ENCODE assay signal across 22 mouse cellular contexts in the genomic region with DNA sequence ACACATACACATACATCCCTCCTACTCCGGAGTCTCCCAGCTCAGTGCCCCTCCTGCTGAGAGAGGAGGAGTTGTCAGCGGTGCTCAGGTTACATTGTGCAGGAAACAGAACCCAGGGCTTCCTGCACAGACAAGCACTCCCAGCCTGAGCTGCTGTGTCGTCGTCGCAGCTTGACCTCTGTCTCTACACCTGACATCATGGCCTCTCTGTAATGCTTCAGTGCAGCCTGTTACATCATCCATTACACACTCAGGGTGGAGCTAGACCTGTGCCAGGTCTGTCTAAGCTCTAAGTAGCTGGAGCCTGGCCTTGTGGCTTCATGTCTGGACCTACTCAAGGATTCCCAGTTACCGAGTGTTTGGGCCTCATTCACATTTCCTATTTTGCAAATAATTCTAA. TPM values are rescaled to one million over a fixed set of nuclear protein-coding genes. Genes with fewer than 3 reads are reported as not detected.
DNase-seq lines count a peak whose midpoint lies in the region; ATAC-seq and TF ChIP-seq lines count a peak whose summit lies in the region.
"Had no signal": no experiment of that assay in that cellular context is flagged by ENCODE, and none has a peak within 500 bp of the region (broad histone marks: within the 10 kb centered on the region; RNA-seq: fewer than 3 reads in every experiment).

No protein-coding gene starts in this region.

- 18% methylated on average over 6 of the region's 6 CpGs for WGBS in kidney, postnatal 0 days
- WGBS in kidney, adult 2 months, result 25% methylated on average over 6 of the region's 6 CpGs
- 36% methylated on average over 6 of the region's 6 CpGs for WGBS in embryonic facial prominence, embryonic 10.5 days
- 36% methylated on average over 6 of the region's 6 CpGs for WGBS in heart, embryonic 11.5 days (ENCODE audit: insufficient replicate concordance)

- H3K27ac ChIP-seq in kidney, postnatal 0 days, result no peak overlapping the region
- H3K27ac ChIP-seq in kidney, adult 2 months (ENCODE audit: insufficient read depth, low read depth, low read length), result no peak overlapping the region
- H3K27ac ChIP-seq in embryonic facial prominence, embryonic 10.5 days (replicated peaks), result no peak overlapping the region
- no peak overlapping the region for H3K27ac ChIP-seq in heart, embryonic 11.5 days (ENCODE audit: low read depth, low read length)
- H3K27ac ChIP-seq: hindbrain, embryonic 15.5 days; liver, embryonic 15.5 days; lung, embryonic 15.5 days; midbrain, embryonic 13.5 days had no signal

- no peak for TF ChIP-seq POLR2A in kidney, adult 2 months (IDR thresholded peaks at IDR 0.05; ENCODE audit: low read depth, low read length)

- no peak overlapping the region for H3K4me2 ChIP-seq in kidney, postnatal 0 days (ENCODE audit: low read length)
- no peak overlapping the region for H3K4me2 ChIP-seq in heart, embryonic 11.5 days
- H3K4me2 ChIP-seq: hindbrain, embryonic 15.5 days; liver, embryonic 15.5 days; lung, embryonic 15.5 days; midbrain, embryonic 13.5 days had no signal

- H3K27me3 ChIP-seq in kidney, postnatal 0 days (ENCODE audit: insufficient read depth, low read length), result no peaks in the 10 kb centered on the region
- H3K27me3 ChIP-seq in kidney, adult 2 months (replicated peaks; ENCODE audit: control insufficient read depth, insufficient read depth, low read length), result no peaks in the 10 kb centered on the region
- no peaks in the 10 kb centered on the region for H3K27me3 ChIP-seq in embryonic facial prominence, embryonic 10.5 days (replicated peaks; ENCODE audit: low read depth, poor library complexity, severe bottlenecking)
- no peaks in the 10 kb centered on the region for H3K27me3 ChIP-seq in heart, embryonic 11.5 days (ENCODE audit: control insufficient read depth, insufficient read depth, low read length)
- H3K27me3 ChIP-seq: CH12.LX; hindbrain, embryonic 15.5 days; liver, embryonic 15.5 days; lung, embryonic 15.5 days; megakaryocyte, embryonic 14.5 days; midbrain, embryonic 13.5 days had no signal

- no peaks in the 10 kb centered on the region for H3K9me3 ChIP-seq in kidney, postnatal 0 days (replicated peaks; ENCODE audit: low read length)
- no peaks in the 10 kb centered on the region for H3K9me3 ChIP-seq in embryonic facial prominence, embryonic 10.5 days
- no peaks in the 10 kb centered on the region for H3K9me3 ChIP-seq in heart, embryonic 11.5 days (replicated peaks; ENCODE audit: control insufficient read depth, low read length)
- H3K9me3 ChIP-seq: hindbrain, embryonic 15.5 days; liver, embryonic 15.5 days; lung, embryonic 15.5 days; midbrain, embryonic 13.5 days had no signal

- H3K9ac ChIP-seq in kidney, postnatal 0 days (ENCODE audit: low read depth, low read length), result no peak overlapping the region
- no peak overlapping the region for H3K9ac ChIP-seq in heart, embryonic 11.5 days (ENCODE audit: low read depth, low read length)
- H3K9ac ChIP-seq: forebrain, postnatal 0 days; hindbrain, embryonic 15.5 days; liver, embryonic 15.5 days; lung, embryonic 15.5 days; midbrain, embryonic 13.5 days had no signal

- no peak overlapping the region for H3K4me3 ChIP-seq in kidney, postnatal 0 days (replicated peaks; ENCODE audit: low read depth, low read length)
- no peak overlapping the region for H3K4me3 ChIP-seq in kidney, adult 2 months (ENCODE audit: insufficient read depth, low read depth, low read length)
- no peak overlapping the region for H3K4me3 ChIP-seq in embryonic facial prominence, embryonic 10.5 days
- H3K4me3 ChIP-seq in heart, embryonic 11.5 days (ENCODE audit: low read depth, low read length), result no peak overlapping the region
- H3K4me3 ChIP-seq: hindbrain, embryonic 15.5 days; liver, embryonic 15.5 days; lung, embryonic 15.5 days; megakaryocyte, embryonic 14.5 days; midbrain, embryonic 13.5 days had no signal

- ATAC-seq in kidney, postnatal 0 days (replicated peaks; ENCODE audit: low FRiP score, low read depth), result no peak
- no peak for ATAC-seq in heart, embryonic 11.5 days (replicated peaks; ENCODE audit: insufficient number of reproducible peaks, low FRiP score, low TSS enrichment)
- ATAC-seq: forebrain, postnatal 0 days; midbrain, embryonic 13.5 days had no signal

- DNase-seq in cerebellum, postnatal 14 days, result peak; percentile 45 to 47
- no peak for DNase-seq in cerebellum, adult 9-11 months
- DNase-seq in kidney, postnatal 0 days (ENCODE audit: low spot score), result peak; percentile 3
- no peak for DNase-seq in kidney, adult 2 months
- DNase-seq in embryonic facial prominence, embryonic 10.5 days (ENCODE audit: low spot score), result peak; percentile 32
- DNase-seq in thymus, postnatal 0 days (ENCODE audit: low spot score), result no peak
- DNase-seq: B cell, adult 2 months; cerebellum, adult 8-10 months; forebrain, postnatal 0 days; gastrocnemius, postnatal 36 days; kidney, adult 8-10 months; left cerebral cortex, postnatal 4 days; liver; lung, postnatal 36 days; right cerebral cortex, postnatal 14 days had no signal

- no peaks in the 10 kb centered on the region for H3K4me1 ChIP-seq in kidney, postnatal 0 days (replicated peaks; ENCODE audit: insufficient read depth, low read length)
- H3K4me1 ChIP-seq in kidney, adult 2 months (ENCODE audit: control insufficient read depth, insufficient read depth, low read length), result no peaks in the 10 kb centered on the region
- peaks cover 19% of the 10 kb centered on the region for H3K4me1 ChIP-seq in embryonic facial prominence, embryonic 10.5 days
- H3K4me1 ChIP-seq in heart, embryonic 11.5 days (ENCODE audit: control insufficient read depth, insufficient read depth, low read length), result no peaks in the 10 kb centered on the region
- H3K4me1 ChIP-seq: hindbrain, embryonic 15.5 days; liver, embryonic 15.5 days; lung, embryonic 15.5 days; megakaryocyte, embryonic 14.5 days had no signal

- H3K36me3 ChIP-seq in kidney, postnatal 0 days (ENCODE audit: insufficient read depth, low read length), result no peaks in the 10 kb centered on the region
- H3K36me3 ChIP-seq in kidney, adult 2 months (ENCODE audit: control insufficient read depth, insufficient read depth, low read length), result no peaks in the 10 kb centered on the region
- no peaks in the 10 kb centered on the region for H3K36me3 ChIP-seq in embryonic facial prominence, embryonic 10.5 days (replicated peaks)
- H3K36me3 ChIP-seq in heart, embryonic 11.5 days (ENCODE audit: control insufficient read depth, insufficient read depth, low read length), result no peaks in the 10 kb centered on the region
- H3K36me3 ChIP-seq: hindbrain, embryonic 15.5 days; liver, embryonic 15.5 days; lung, embryonic 15.5 days; midbrain, embryonic 13.5 days had no signal

- no peak for TF ChIP-seq CTCF in kidney, postnatal 0 days (IDR thresholded peaks at IDR 0.05; ENCODE audit: low read depth)
- no peak for TF ChIP-seq CTCF in kidney, adult 2 months (conservative IDR thresholded peaks at IDR 0.05; ENCODE audit: insufficient read depth, insufficient read length, low read depth, low read length)

RNA-seq across cellular contexts. Expression of a gene that starts 33.2 kb away (rescaled TPM):
- 1.1 TPM in 2 replicates for polyA plus RNA-seq in kidney, postnatal 0 days (2015; fragmentation: Nextera tagmentation; extraction: Ambion mirVana)
- 3.5 and 3.7 TPM in 2 replicates for polyA plus RNA-seq in kidney, adult 2 months (2012; rRNA removed)
- 2.3 and 2.7 TPM in 2 replicates for polyA plus RNA-seq in embryonic facial prominence, embryonic 10.5 days (2016; fragmentation: Nextera tagmentation; extraction: Ambion mirVana)
- polyA plus RNA-seq in thymus, postnatal 0 days (2015; fragmentation: Nextera tagmentation; extraction: Ambion mirVana), result 0.19 and 0.36 TPM in 2 replicates
- 0.86 and 1.4 TPM in 2 replicates for polyA plus RNA-seq in heart, embryonic 11.5 days (2014; fragmentation: Nextera tagmentation; extraction: Ambion mirVana)

Comparison
In these comparisons a context has a peak if more than half of its experiments do, and no peak if none do; other contexts are left out.
1. DNase-seq: peak in cerebellum, postnatal 14 days (2 of 2), kidney, postnatal 0 days (single experiment) and embryonic facial prominence, embryonic 10.5 days (single experiment); none in cerebellum, adult 9-11 months (single experiment), kidney, adult 2 months (single experiment) and thymus, postnatal 0 days (single experiment).